In the genomic region with DNA sequence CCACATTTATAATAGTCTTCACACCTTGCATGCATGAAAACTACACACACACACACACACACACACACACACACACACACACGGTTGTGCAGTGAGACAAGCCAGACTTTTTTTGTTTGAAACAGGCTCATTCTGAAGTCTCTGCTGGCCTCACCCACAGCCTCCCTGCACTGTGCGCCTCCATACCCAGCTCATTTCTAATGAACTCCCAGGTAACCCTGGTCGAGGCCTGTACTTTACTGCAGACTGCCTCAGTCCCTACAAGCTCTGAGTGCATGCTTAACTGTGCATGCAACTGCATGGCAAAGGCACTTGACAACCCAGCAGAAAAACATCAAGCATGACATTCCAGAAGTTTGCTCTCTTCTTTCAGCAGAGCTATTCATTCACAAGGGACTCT, we compare ENCODE assay signal across 14 mouse cellular contexts.
DNase-seq lines count a peak whose midpoint lies in the region; ATAC-seq and TF ChIP-seq lines count a peak whose summit lies in the region.
"Had no signal": no experiment of that assay in that cellular context is flagged by ENCODE, and none has a peak within 500 bp of the region (broad histone marks: within the 10 kb centered on the region; RNA-seq: fewer than 3 reads in every experiment).

No protein-coding gene starts in this region.

- peak; percentile 2 for DNase-seq in embryonic facial prominence, embryonic 14.5 days (ENCODE audit: low spot score)
- no peak for DNase-seq in embryonic facial prominence, embryonic 10.5 days (ENCODE audit: low spot score)
- DNase-seq in kidney, adult 2 months, result peak; percentile 28
- DNase-seq in kidney, adult 11 months, result no peak
- DNase-seq in forebrain, embryonic 14.5 days (ENCODE audit: low spot score), result no peak
- DNase-seq in left cerebral cortex, postnatal 10 days (ENCODE audit: extremely low spot score in 1 of 2, low spot score in 2 of 2), result no peak
- no peak for DNase-seq in cerebellum, adult 11 months
- DNase-seq: cerebellum, postnatal 36 days; thymus, adult 2 months had no signal

- WGBS in embryonic facial prominence, embryonic 14.5 days, result 74% methylated on average over 3 of the region's 3 CpGs
- WGBS in embryonic facial prominence, embryonic 10.5 days, result 80% methylated on average over 3 of the region's 3 CpGs
- WGBS in kidney, adult 2 months, result 42% methylated on average over 3 of the region's 3 CpGs
- WGBS in forebrain, embryonic 14.5 days, result 55% methylated on average over 3 of the region's 3 CpGs
- WGBS in midbrain, embryonic 13.5 days, result 49% methylated on average over 3 of the region's 3 CpGs

- no peaks in the 10 kb centered on the region for H3K27me3 ChIP-seq in embryonic facial prominence, embryonic 14.5 days (replicated peaks; ENCODE audit: control insufficient read depth, insufficient read depth, low read length)
- H3K27me3 ChIP-seq in embryonic facial prominence, embryonic 10.5 days (replicated peaks; ENCODE audit: low read depth, poor library complexity, severe bottlenecking), result no peaks in the 10 kb centered on the region
- no peaks in the 10 kb centered on the region for H3K27me3 ChIP-seq in kidney, adult 2 months (replicated peaks; ENCODE audit: control insufficient read depth, insufficient read depth, low read length)
- no peaks in the 10 kb centered on the region for H3K27me3 ChIP-seq in forebrain, embryonic 14.5 days (replicated peaks; ENCODE audit: control insufficient read depth, insufficient read depth, low read length)
- H3K27me3 ChIP-seq in midbrain, embryonic 13.5 days, result no peaks in the 10 kb centered on the region
- H3K27me3 ChIP-seq: limb, embryonic 13.5 days; neural tube, embryonic 12.5 days; Patski had no signal

- H3K36me3 ChIP-seq in embryonic facial prominence, embryonic 14.5 days (ENCODE audit: control insufficient read depth, insufficient read depth, low read length), result no peaks in the 10 kb centered on the region
- H3K36me3 ChIP-seq in embryonic facial prominence, embryonic 10.5 days (replicated peaks), result no peaks in the 10 kb centered on the region
- no peaks in the 10 kb centered on the region for H3K36me3 ChIP-seq in kidney, adult 2 months (ENCODE audit: control insufficient read depth, insufficient read depth, low read length)
- H3K36me3 ChIP-seq in forebrain, embryonic 14.5 days (ENCODE audit: control insufficient read depth, insufficient read depth, low read length), result no peaks in the 10 kb centered on the region
- H3K36me3 ChIP-seq in midbrain, embryonic 13.5 days, result no peaks in the 10 kb centered on the region
- H3K36me3 ChIP-seq: limb, embryonic 13.5 days; neural tube, embryonic 12.5 days had no signal

- peaks cover 13% of the 10 kb centered on the region; the same call in 1 of the 2 replicates for H3K4me1 ChIP-seq in embryonic facial prominence, embryonic 14.5 days (ENCODE audit: control insufficient read depth, insufficient read depth, low read length)
- H3K4me1 ChIP-seq in embryonic facial prominence, embryonic 10.5 days, result peaks cover 23% of the 10 kb centered on the region
- peaks cover 17% of the 10 kb centered on the region for H3K4me1 ChIP-seq in kidney, adult 2 months (ENCODE audit: control insufficient read depth, insufficient read depth, low read length)
- H3K4me1 ChIP-seq in forebrain, embryonic 14.5 days (ENCODE audit: control insufficient read depth, insufficient read depth, low read length), result peaks cover 18% of the 10 kb centered on the region
- H3K4me1 ChIP-seq in midbrain, embryonic 13.5 days (replicated peaks), result peaks cover 39% of the 10 kb centered on the region

- intact Hi-C loops in left cerebral cortex, postnatal 10 days (cut with DNase I), result no loop called here

- no peak for TF ChIP-seq CTCF in kidney, adult 2 months (conservative IDR thresholded peaks at IDR 0.05; ENCODE audit: insufficient read depth, insufficient read length, low read depth, low read length)

- TF ChIP-seq POLR2A in kidney, adult 2 months (IDR thresholded peaks at IDR 0.05; ENCODE audit: low read depth, low read length), result no peak

- no peak overlapping the region for H3K4me3 ChIP-seq in embryonic facial prominence, embryonic 14.5 days (ENCODE audit: low read depth, low read length)
- no peak overlapping the region for H3K4me3 ChIP-seq in embryonic facial prominence, embryonic 10.5 days
- no peak overlapping the region for H3K4me3 ChIP-seq in kidney, adult 2 months (ENCODE audit: insufficient read depth, low read depth, low read length)
- H3K4me3 ChIP-seq in forebrain, embryonic 14.5 days (ENCODE audit: low read depth, low read length), result no peak overlapping the region
- H3K4me3 ChIP-seq in midbrain, embryonic 13.5 days (replicated peaks), result no peak overlapping the region
- H3K4me3 ChIP-seq: limb, embryonic 13.5 days; neural tube, embryonic 12.5 days had no signal

- H3K9ac ChIP-seq in embryonic facial prominence, embryonic 14.5 days (ENCODE audit: low read depth, low read length), result peak overlapping the region; percentile 8; the same call in 1 of the 2 replicates
- no peak overlapping the region for H3K9ac ChIP-seq in forebrain, embryonic 14.5 days (ENCODE audit: low read length)
- no peak overlapping the region for H3K9ac ChIP-seq in midbrain, embryonic 13.5 days (replicated peaks)
- H3K9ac ChIP-seq: limb, embryonic 13.5 days; liver, postnatal 0 days; neural tube, embryonic 12.5 days had no signal

- peak; percentile 42; the same call in 1 of the 2 replicates for ATAC-seq in embryonic facial prominence, embryonic 14.5 days (ENCODE audit: low read depth)
- ATAC-seq in forebrain, embryonic 14.5 days, result 0 out of 2 replicates have a peak, but pooled peaks have one; percentile 43
- peak; percentile 70 for ATAC-seq in midbrain, embryonic 13.5 days

- H3K27ac ChIP-seq in embryonic facial prominence, embryonic 14.5 days (replicated peaks; ENCODE audit: low read depth, low read length), result no peak overlapping the region
- H3K27ac ChIP-seq in embryonic facial prominence, embryonic 10.5 days (replicated peaks), result no peak overlapping the region; the same call in 1 of the 2 replicates
- H3K27ac ChIP-seq in kidney, adult 2 months (ENCODE audit: insufficient read depth, low read depth, low read length), result no peak overlapping the region
- H3K27ac ChIP-seq in forebrain, embryonic 14.5 days (ENCODE audit: low read depth, low read length), result no peak overlapping the region
- no peak overlapping the region for H3K27ac ChIP-seq in midbrain, embryonic 13.5 days
- H3K27ac ChIP-seq: neural tube, embryonic 12.5 days had no signal

- no peaks in the 10 kb centered on the region for H3K9me3 ChIP-seq in embryonic facial prominence, embryonic 14.5 days (ENCODE audit: control insufficient read depth, low read length)
- no peaks in the 10 kb centered on the region for H3K9me3 ChIP-seq in embryonic facial prominence, embryonic 10.5 days
- H3K9me3 ChIP-seq in forebrain, embryonic 14.5 days (replicated peaks; ENCODE audit: control insufficient read depth, low read length), result no peaks in the 10 kb centered on the region
- no peaks in the 10 kb centered on the region for H3K9me3 ChIP-seq in midbrain, embryonic 13.5 days
- H3K9me3 ChIP-seq: limb, embryonic 13.5 days; neural tube, embryonic 12.5 days had no signal

- no peak overlapping the region for H3K4me2 ChIP-seq in embryonic facial prominence, embryonic 14.5 days (ENCODE audit: low read depth, low read length)
- H3K4me2 ChIP-seq in forebrain, embryonic 14.5 days (ENCODE audit: low read length), result no peak overlapping the region
- no peak overlapping the region for H3K4me2 ChIP-seq in midbrain, embryonic 13.5 days (replicated peaks)
- H3K4me2 ChIP-seq: limb, embryonic 13.5 days; neural tube, embryonic 12.5 days had no signal

Comparison
In these comparisons a context has a peak if more than half of its experiments do, and no peak if none do; other contexts are left out.
1. DNase-seq: peak in embryonic facial prominence, embryonic 14.5 days (single experiment) and kidney, adult 2 months (single experiment); none in embryonic facial prominence, embryonic 10.5 days (single experiment), kidney, adult 11 months (single experiment), forebrain, embryonic 14.5 days (single experiment), left cerebral cortex, postnatal 10 days (0 of 2) and cerebellum, adult 11 months (single experiment).
2. Peak in every context shown above with its lines, with median percentiles within 50 percentile points of each other: ATAC-seq.